Mouse (Mus musculus): ENCODE results near the gene Ap1b1.

DNA sequence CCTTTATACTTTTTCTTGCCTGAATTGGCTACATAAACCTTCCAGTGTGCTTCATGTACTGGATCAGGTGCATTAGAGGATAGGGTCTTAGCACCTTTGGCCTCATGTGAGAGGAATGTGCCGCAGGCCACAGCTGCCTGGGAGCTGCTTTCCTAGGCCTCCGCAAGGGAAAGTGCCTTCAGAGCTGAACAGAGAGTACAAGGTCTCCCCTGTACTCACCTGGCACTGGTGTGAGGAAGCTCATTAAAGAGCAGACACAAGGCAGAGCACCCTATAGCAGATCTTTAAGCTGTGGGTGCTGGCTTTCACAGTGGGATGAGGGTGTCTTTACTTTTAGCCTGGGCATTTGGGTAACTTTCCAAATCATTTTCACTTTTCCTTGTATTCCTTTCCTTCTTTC lies 18.9 kb downstream of the Ap1b1 start:
- no peak for TF ChIP-seq POLR2A (IDR thresholded peaks at IDR 0.05; ENCODE audit: borderline replicate concordance, control insufficient read depth, low read depth, low read length)
- TF ChIP-seq CTCF (IDR thresholded peaks at IDR 0.05; ENCODE audit: control insufficient read depth, insufficient read depth, low read length), result no peak

Measured in bone marrow, adult 2 months (tissue).